Mouse (Mus musculus): ENCODE data around the gene Slc6a4. TPM values are rescaled to one million over a fixed set of nuclear protein-coding genes. Genes with fewer than 3 reads are reported as not detected.

The Slc6a4 gene
- total and polyA plus RNA-seq, 3 experiments: not detected

- Histone ChIP-seq H3K27me3 (ENCODE audit: control insufficient read depth in 1 of 2, insufficient read depth in 2 of 2, low read length in 2 of 2) (peaks cover 2 to 7% of the 10 kb centered on the region in 2 experiments; a peak in 2 of 4 replicates), H3K4me1 (ENCODE audit: control insufficient read depth in 1 of 2, insufficient read depth in 2 of 2, low read length in 2 of 2) (peaks cover 0 to 17% of the 10 kb centered on the region in 2 experiments; a peak in 2 of 4 replicates), H3K79me2 (ENCODE audit: control insufficient read depth, insufficient read depth, low read length, poor library complexity) (no peaks in the 10 kb centered on the region), H3K36me3 (ENCODE audit: control insufficient read depth in 1 of 2, insufficient read depth in 2 of 2, low read length in 2 of 2) (peaks cover 0 to 7% of the 10 kb centered on the region in 2 experiments; a peak in 2 of 4 replicates), H3K4me3 (ENCODE audit: control insufficient read depth in 1 of 2, insufficient read depth in 1 of 2, low read depth in 2 of 2, low read length in 2 of 2) (peak overlapping the region in 1 of 2 experiments; percentile 42; a peak in 2 of 4 replicates), H3K9ac (ENCODE audit: control insufficient read depth, low read depth, low read length, poor library complexity, severe bottlenecking) (no peak overlapping the region), H3K9me3 (replicated peaks; ENCODE audit: insufficient read depth, low read length) (no peaks in the 10 kb centered on the region), H3K27ac (ENCODE audit: control insufficient read depth, low read depth, low read length) (no peak overlapping the region)
- TF ChIP-seq ZC3H11A (IDR thresholded peaks at IDR 0.05; ENCODE audit: low read depth, low read length) (no peak), RCOR1 (IDR thresholded peaks at IDR 0.05; ENCODE audit: low read depth, low read length) (0 out of 2 replicates have a peak, but pooled peaks have one; percentile 27), MXI1 (IDR thresholded peaks at IDR 0.05; ENCODE audit: low read depth, low read length) (0 out of 2 replicates have a peak, but pooled peaks have one; percentile 34), HCFC1 (IDR thresholded peaks at IDR 0.05; ENCODE audit: low read depth, low read length) (no peak), EP300 (IDR thresholded peaks at IDR 0.05; ENCODE audit: low read depth in 1 of 2, low read length in 2 of 2) (peak in 1 of 2 experiments; percentile 51; a peak in 3 of 4 replicates), MEF2A (IDR thresholded peaks at IDR 0.05; ENCODE audit: extremely low read depth, insufficient replicate concordance, low read depth, low read length, poor library complexity, severe bottlenecking) (no peak), CHD2 (IDR thresholded peaks at IDR 0.05; ENCODE audit: low read length) (no peak), ZNF384 (IDR thresholded peaks at IDR 0.05; ENCODE audit: low read depth, low read length) (peak; percentile 71; the same call in 1 of the 2 replicates), SMC3 (IDR thresholded peaks at IDR 0.05; ENCODE audit: low read depth, low read length) (no peak), ELF1 (IDR thresholded peaks at IDR 0.05; ENCODE audit: low read depth, low read length) (peak; percentile 58; the same call in 1 of the 2 replicates), TCF12 (IDR thresholded peaks at IDR 0.05; ENCODE audit: low read depth, low read length) (0 out of 2 replicates have a peak, but pooled peaks have one; percentile 19)
- peak; percentile 70 for DNase-seq (ENCODE audit: low read depth, low spot score)
Observed at GRCm38 (mm10) chr11:77000741-77001140, 2.3 kb downstream of the Slc6a4 start.

- no peaks in the 10 kb centered on the region for H3K9me3 ChIP-seq (replicated peaks; ENCODE audit: insufficient read depth, low read length)
- H3K27ac ChIP-seq (ENCODE audit: control insufficient read depth, low read depth, low read length): no peak overlapping the region
- H3K4me3 ChIP-seq (ENCODE audit: control insufficient read depth in 1 of 2, insufficient read depth in 1 of 2, low read depth in 2 of 2, low read length in 2 of 2): no peak overlapping the region
- no peaks in the 10 kb centered on the region for H3K79me2 ChIP-seq (ENCODE audit: control insufficient read depth, insufficient read depth, low read length, poor library complexity)
- H3K9ac ChIP-seq (ENCODE audit: control insufficient read depth, low read depth, low read length, poor library complexity, severe bottlenecking): no peak overlapping the region
- DNase-seq (ENCODE audit: low read depth, low spot score): peak; percentile 27
- H3K4me1 ChIP-seq (ENCODE audit: control insufficient read depth in 1 of 2, insufficient read depth in 2 of 2, low read length in 2 of 2): peaks cover 0 to 13% of the 10 kb centered on the region in 2 experiments; a peak in 2 of 4 replicates
- H3K27me3 ChIP-seq (ENCODE audit: control insufficient read depth in 1 of 2, insufficient read depth in 2 of 2, low read length in 2 of 2): peaks cover 7 to 11% of the 10 kb centered on the region in 2 experiments
- peaks cover 0 to 7% of the 10 kb centered on the region in 2 experiments; a peak in 2 of 4 replicates for H3K36me3 ChIP-seq (ENCODE audit: control insufficient read depth in 1 of 2, insufficient read depth in 2 of 2, low read length in 2 of 2)
- TF ChIP-seq BHLHE40 (IDR thresholded peaks at IDR 0.05; ENCODE audit: borderline replicate concordance, low read depth, low read length): no peak
- TF ChIP-seq E2F4 (IDR thresholded peaks at IDR 0.05; ENCODE audit: borderline replicate concordance, low read depth, low read length): no peak
- TF ChIP-seq MXI1 (IDR thresholded peaks at IDR 0.05; ENCODE audit: low read depth, low read length): no peak
- TF ChIP-seq KAT2A (conservative IDR thresholded peaks at IDR 0.05; ENCODE audit: low read depth, low read length): no peak
- no peak for TF ChIP-seq UBTF (IDR thresholded peaks at IDR 0.05; ENCODE audit: borderline replicate concordance, insufficient read depth, low read depth, low read length)
- TF ChIP-seq ELF1 (IDR thresholded peaks at IDR 0.05; ENCODE audit: low read depth, low read length): no peak
- no peak for TF ChIP-seq POLR2AphosphoS2 (IDR thresholded peaks at IDR 0.05; ENCODE audit: low read length)
- TF ChIP-seq MEF2A (IDR thresholded peaks at IDR 0.05; ENCODE audit: extremely low read depth, insufficient replicate concordance, low read depth, low read length, poor library complexity, severe bottlenecking): no peak
- TF ChIP-seq MAZ (IDR thresholded peaks at IDR 0.05; ENCODE audit: low read depth, low read length): no peak
- TF ChIP-seq CTCF (IDR thresholded peaks at IDR 0.05 in 2 of 3, conservative IDR thresholded peaks at IDR 0.05 in 1 of 3; ENCODE audit: control insufficient read depth in 1 of 3, insufficient read depth in 1 of 3, low read depth in 2 of 3, low read length in 3 of 3, poor library complexity in 1 of 3, severe bottlenecking in 1 of 3): no peak
- no peak for TF ChIP-seq JUND (IDR thresholded peaks at IDR 0.05; ENCODE audit: low read depth, low read length)
- no peak for TF ChIP-seq CHD2 (IDR thresholded peaks at IDR 0.05; ENCODE audit: low read length)
- no peak for TF ChIP-seq ETS1 (IDR thresholded peaks at IDR 0.05; ENCODE audit: low read depth, low read length)
- no peak for TF ChIP-seq NELFE (IDR thresholded peaks at IDR 0.05; ENCODE audit: low read depth, low read length)
Observed at GRCm38 (mm10) chr11:77002361-77002760, 4.0 kb downstream of the Slc6a4 start.
